Mouse (Mus musculus): ENCODE measurements around the gene Hoxc12.

- TF ChIP-seq CTCF (IDR thresholded peaks at IDR 0.05; ENCODE audit: low read depth) (no peak), EP300 (optimal IDR thresholded peaks at IDR 0.05) (no peak)
These were observed 39.1 kb downstream of the Hoxc12 start for GRCm38 (mm10) chr15:102975688-102976111.

Measured in stomach, postnatal 0 days (tissue).